7 mouse cellular contexts compared by ENCODE assay signal in genomic region chr13:30749021-30749556, GRCm38 (mm10). TPM values are rescaled to one million over a fixed set of nuclear protein-coding genes. Genes with fewer than 3 reads are reported as not detected.
DNase-seq lines count a peak whose midpoint lies in the region; ATAC-seq and TF ChIP-seq lines count a peak whose summit lies in the region.

Gene Irf4 (plus strand): TSS chr13:30749226.

- H3K36me3 ChIP-seq in heart, embryonic 11.5 days (ENCODE audit: control insufficient read depth, insufficient read depth, low read length), result no peaks in the 10 kb centered on the region

- ATAC-seq in heart, embryonic 11.5 days (replicated peaks; ENCODE audit: insufficient number of reproducible peaks, low FRiP score, low TSS enrichment), result peak; percentile 57

- H3K9me3 ChIP-seq in heart, embryonic 11.5 days (replicated peaks; ENCODE audit: control insufficient read depth, low read length), result no peaks in the 10 kb centered on the region

- H3K27ac ChIP-seq in heart, embryonic 11.5 days (ENCODE audit: low read depth, low read length), result no peak within 1 kb of the TSS
- no peak within 1 kb of the TSS for H3K27ac ChIP-seq in olfactory bulb, adult 2 months (ENCODE audit: insufficient read depth, low read depth, low read length)

- TF ChIP-seq POLR2A in olfactory bulb, adult 2 months (IDR thresholded peaks at IDR 0.05; ENCODE audit: insufficient read depth, low read depth, low read length), result no peak

- TF ChIP-seq CTCF in olfactory bulb, adult 2 months (IDR thresholded peaks at IDR 0.05; ENCODE audit: insufficient read depth, low read depth, low read length), result no peak

- peak within 1 kb of the TSS; percentile 83 for H3K4me2 ChIP-seq in heart, embryonic 11.5 days

- H3K4me1 ChIP-seq in heart, embryonic 11.5 days (ENCODE audit: control insufficient read depth, insufficient read depth, low read length), result peaks cover 6% of the 10 kb centered on the region
- peaks cover 22% of the 10 kb centered on the region for H3K4me1 ChIP-seq in olfactory bulb, adult 2 months (ENCODE audit: control insufficient read depth, insufficient read depth, low read length)

- H3K27me3 ChIP-seq in heart, embryonic 11.5 days (ENCODE audit: control insufficient read depth, insufficient read depth, low read length), result peaks cover 52% of the 10 kb centered on the region

- DNase-seq in adrenal gland, adult 18-20 months (ENCODE audit: low spot score in 2 of 2), result peak; percentile 47 to 64
- peak; percentile 53 for DNase-seq in embryo, embryonic 9.5 days (ENCODE audit: extremely low spot score)
- DNase-seq in kidney, adult 9 months, result peak; percentile 52
- DNase-seq in lung, postnatal 10 days, result peak; percentile 58
- peak; percentile 57 for DNase-seq in urinary bladder, postnatal 14 days (ENCODE audit: low spot score)

- H3K9ac ChIP-seq in heart, embryonic 11.5 days (ENCODE audit: low read depth, low read length), result no peak within 1 kb of the TSS

- WGBS in heart, embryonic 11.5 days (ENCODE audit: insufficient replicate concordance), result 2% methylated on average over 21 of the region's 21 CpGs
- WGBS in olfactory bulb, adult 2 months, result 3% methylated on average over 21 of the region's 21 CpGs

- peak within 1 kb of the TSS; percentile 51 for H3K4me3 ChIP-seq in heart, embryonic 11.5 days (ENCODE audit: low read depth, low read length)
- H3K4me3 ChIP-seq in olfactory bulb, adult 2 months (ENCODE audit: insufficient read depth, low read depth, low read length), result peak within 1 kb of the TSS; percentile 27

RNA-seq across cellular contexts. Expression of gene Irf4, which starts in this region (rescaled TPM):
- total RNA-seq in adrenal gland, adult 18-20 months (2021), result 10 to 100 TPM; 15.9 to 29.0 TPM
- 0.03 TPM in 1 of 2 replicates, not detected in the other for polyA plus RNA-seq in heart, embryonic 11.5 days (2014; fragmentation: Nextera tagmentation; extraction: Ambion mirVana)
- not detected in 2 replicates for polyA plus RNA-seq in olfactory bulb, adult 2 months (2012; ENCODE audit: insufficient read depth, insufficient read length, low replicate concordance, missing spikeins)

Comparison
In these comparisons a context has a peak if more than half of its experiments do, and no peak if none do; other contexts are left out.
1. Peak in ATAC-seq, H3K4me3 ChIP-seq and H3K4me2 ChIP-seq in heart, embryonic 11.5 days; RNA of the gene not detected or under 1 TPM.